Mouse (Mus musculus) retina, postnatal 7 days (tissue): ENCODE data around the gene Akt2.
A peak's percentile ranks its signal among the peaks of the same experiment; 100 is the strongest.

Experiments
- DNase-seq: peaks from one replicate; pipeline ENCODE4 v3.0.0-alpha.2; 2012; ENCODE audit warnings: low read depth, low spot score

The Akt2 gene

GRCm38 (mm10) chr7:27658712-27659663 lies 67.6 kb downstream of the Akt2 start:
- DNase-seq, result no peak

GRCm38 (mm10) chr7:27662038-27662437 lies 70.7 kb downstream of the Akt2 start:
- DNase-seq, result no peak

- DNase-seq, result no peak
Observed at GRCm38 (mm10) chr7:27673064-27673574, 81.8 kb downstream of the Akt2 start.

GRCm38 (mm10) chr7:27673575-27674131 lies 82.3 kb downstream of the Akt2 start:
- no peak for DNase-seq

- DNase-seq, result no peak
Observed at GRCm38 (mm10) chr7:27674195-27674521, 82.8 kb downstream of the Akt2 start.

- DNase-seq, result peak; percentile 88
Observed at GRCm38 (mm10) chr7:27674522-27675221, 83.3 kb downstream of the Akt2 start, which contains the start of gene Map3k10. Gene Map3k10 (minus strand): TSS chr7:27674598.

- no peak for DNase-seq
Observed at GRCm38 (mm10) chr7:27675222-27675612, 83.9 kb downstream of the Akt2 start.

GRCm38 (mm10) chr7:27683218-27683617 lies 91.9 kb downstream of the Akt2 start:
- no peak for DNase-seq

- no peak for DNase-seq
Observed at GRCm38 (mm10) chr7:27685220-27685619, 93.9 kb downstream of the Akt2 start.

- peak; percentile 46 for DNase-seq
Observed at GRCm38 (mm10) chr7:27685681-27686080, 94.3 kb downstream of the Akt2 start.

GRCm38 (mm10) chr7:27687043-27687442 lies 95.7 kb downstream of the Akt2 start:
- DNase-seq, result no peak

- DNase-seq, result no peak
Observed at GRCm38 (mm10) chr7:27687836-27688235, 96.5 kb downstream of the Akt2 start.

- no peak for DNase-seq
Observed at GRCm38 (mm10) chr7:27688246-27688788, 97.0 kb downstream of the Akt2 start.

- DNase-seq, result peak; percentile 83
Observed at GRCm38 (mm10) chr7:27688815-27689612, 97.7 kb downstream of the Akt2 start, which contains the start of gene Zfp607b. Gene Zfp607b (plus strand): TSS chr7:27689340.
